Mouse (Mus musculus) heart, embryonic 14.5 days (tissue): Measurements from ENCODE around the gene Prpf8. TPM values are rescaled to one million over a fixed set of nuclear protein-coding genes. Genes with fewer than 3 reads are reported as not detected.
"Not testable (repeated sequence)": the region's sequence is repeated elsewhere in the genome, so short reads cannot be mapped to it uniquely, and the experiment has no call there.

Experiments
- ATAC-seq: fragments of 200-750 bp; cut with Nextera tagmentation; 2 replicates; pipeline ENCODE4 v1.8.0; 2017; ENCODE audit warnings: low read depth, moderate TSS enrichment; ENCODE audit not compliant: insufficient number of reproducible peaks, insufficient read depth, low FRiP score
- H3K27ac ChIP-seq, 2 experiments: fragments of 200-500 bp in 1 of 2; fragments of 300-500 bp in 1 of 2; sonication (generic) in 1 of 2; replicated peaks in 1 of 2; 2 replicates each; pipeline ENCODE4 v1.5.1; 2012 to 2014; ENCODE audit warnings: low read depth in 2 of 2, low read length in 2 of 2, control low read depth in 1 of 2, mild to moderate bottlenecking in 1 of 2, mixed read lengths in 1 of 2; ENCODE audit not compliant: control insufficient read depth in 1 of 2, insufficient read depth in 1 of 2
- H3K27me3 ChIP-seq: fragments of 300-500 bp; sonication (generic); 2 replicates; pipeline ENCODE4 v1.6.1; 2014; ENCODE audit warnings: mild to moderate bottlenecking, low read length, control low read depth; ENCODE audit not compliant: control insufficient read depth, insufficient read depth
- H3K36me3 ChIP-seq: fragments of 300-500 bp; sonication (generic); 2 replicates; pipeline ENCODE4 v1.6.1; 2014; ENCODE audit warnings: mild to moderate bottlenecking, control low read depth, low read length, mixed read lengths; ENCODE audit not compliant: control insufficient read depth, insufficient read depth
- H3K4me1 ChIP-seq, 2 experiments: fragments of 200-500 bp in 1 of 2; fragments of 300-500 bp in 1 of 2; sonication (generic) in 1 of 2; 2 replicates each; pipeline ENCODE4 v1.6.1; 2012 to 2014; ENCODE audit warnings: low read length in 2 of 2, control low read depth in 1 of 2, mixed read lengths in 1 of 2; ENCODE audit not compliant: control insufficient read depth in 2 of 2, insufficient read depth in 2 of 2
- H3K4me2 ChIP-seq: fragments of 300-500 bp; sonication (generic); 2 replicates; pipeline ENCODE4 v1.6.1; 2014; ENCODE audit warnings: mild to moderate bottlenecking, low read length
- H3K4me3 ChIP-seq, 2 experiments: fragments of 200-500 bp in 1 of 2; fragments of 300-500 bp in 1 of 2; sonication (generic) in 1 of 2; 2 replicates each; pipeline ENCODE4 v1.5.1; 2012 to 2014; ENCODE audit warnings: low read length in 2 of 2, mild to moderate bottlenecking in 2 of 2, control low read depth in 1 of 2, low read depth in 1 of 2, moderate library complexity in 1 of 2; ENCODE audit not compliant: control insufficient read depth in 1 of 2, insufficient read depth in 1 of 2
- H3K9ac ChIP-seq: fragments of 300-500 bp; sonication (generic); 2 replicates; pipeline ENCODE4 v1.6.1; 2014; ENCODE audit warnings: mild to moderate bottlenecking, low read length
- H3K9me3 ChIP-seq: fragments of 300-500 bp; sonication (generic); 2 replicates; pipeline ENCODE4 v1.6.1; 2016; ENCODE audit warnings: low read length, control low read depth; ENCODE audit not compliant: control insufficient read depth
- WGBS: fragments of 180-500 bp; shearing (Covaris S2); extraction: QIAGEN DNeasy Blood & Tissue Kit; methylation state at CpG from one replicate; pipeline ENCODE4 v1.1.7; 2014; 5-methylcytosine and 5-hydroxymethylcytosine counted together
- polyA plus RNA-seq: library from polyadenylated mRNA; unstranded; fragments of >200 nt; fragmentation: Nextera tagmentation; extraction: Ambion mirVana; gene quantifications from 2 replicates; pipeline ENCODE4 v1.2.1, GENCODE M21; 2014

Prpf8 gene
- polyA plus RNA-seq, 1 experiment from 2014 or later = 46.8 TPM

DNA sequence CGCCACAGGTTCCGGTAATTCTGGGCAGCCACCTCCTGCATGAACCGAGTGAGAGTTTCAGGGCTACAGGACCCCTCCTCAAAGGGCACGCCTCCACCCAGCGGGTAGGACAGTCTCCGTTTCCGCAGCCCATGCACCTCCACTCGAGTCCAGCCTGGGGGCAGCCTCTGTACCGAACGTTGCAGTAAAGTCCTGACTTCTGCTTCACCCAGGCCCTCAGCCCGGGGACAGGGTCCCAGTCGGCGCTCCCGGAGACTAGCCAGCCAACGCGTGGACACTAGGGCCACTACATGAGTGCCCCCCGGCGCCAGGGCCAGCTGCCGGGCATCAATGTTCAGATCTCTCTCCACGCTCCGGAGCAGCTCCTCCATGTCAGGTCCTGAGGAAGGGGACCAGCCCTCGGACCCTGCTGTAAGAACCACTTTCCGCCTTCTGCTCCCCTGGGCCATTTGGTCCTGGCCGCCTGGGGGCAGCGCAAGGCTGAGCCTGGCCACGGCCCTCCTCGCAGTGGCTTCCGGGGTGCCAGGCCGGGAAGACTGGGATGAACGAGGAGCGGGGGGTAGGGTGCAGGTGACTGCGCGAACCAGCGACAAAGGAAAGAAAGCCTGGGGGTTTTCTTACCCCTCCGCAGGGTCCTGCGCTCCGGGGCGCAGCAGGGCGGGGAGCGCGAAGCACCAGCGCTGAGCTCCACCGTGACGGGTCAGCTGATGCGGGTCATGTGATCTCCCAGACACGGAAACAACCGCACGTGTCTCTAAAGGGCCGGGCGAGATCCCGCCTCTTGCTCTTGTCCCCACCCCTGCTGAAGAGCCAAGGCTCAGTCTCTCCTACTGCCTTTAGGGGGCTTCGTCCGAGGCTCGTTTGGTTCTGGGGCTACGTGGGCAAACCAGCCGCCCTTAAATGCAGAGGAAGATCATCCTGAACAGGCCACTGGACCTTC is 32.4 kb upstream of the Prpf8 start, which contains the start of gene Wdr81:
Gene Wdr81 (minus strand): TSS at position 727 of the 940 bp plus-strand sequence.
- Histone ChIP-seq H3K27ac (peak within 1 kb of the TSS; percentile 61 to 67), H3K9me3 (no peaks in the 10 kb centered on the region), H3K9ac (peak within 1 kb of the TSS; percentile 80), H3K4me3 (peak within 1 kb of the TSS; percentile 66 to 76), H3K4me1 (peaks cover 10 to 19% of the 10 kb centered on the region in 2 experiments), H3K4me2 (peak within 1 kb of the TSS; percentile 100), H3K27me3 (no peaks in the 10 kb centered on the region), H3K36me3 (peaks cover 18% of the 10 kb centered on the region)
- 2% methylated on average over 53 of the region's 56 CpGs for WGBS
- ATAC-seq = peak; percentile 89

GRCm38 (mm10) chr11:75455041-75455736 is 31.4 kb upstream of the Prpf8 start:
- H3K27me3 ChIP-seq = no peaks in the 10 kb centered on the region
- 75% methylated on average over 10 of the region's 10 CpGs for WGBS
- H3K4me1 ChIP-seq = peaks cover 17 to 25% of the 10 kb centered on the region in 2 experiments
- no peak for ATAC-seq
- H3K4me2 ChIP-seq = peak overlapping the region; percentile 100
- peak overlapping the region; percentile 61 to 67 for H3K27ac ChIP-seq
- H3K9me3 ChIP-seq = no peaks in the 10 kb centered on the region
- H3K9ac ChIP-seq = peak overlapping the region; percentile 80
- H3K36me3 ChIP-seq = peaks cover 15% of the 10 kb centered on the region
- peak overlapping the region; percentile 66 to 76 for H3K4me3 ChIP-seq

DNA sequence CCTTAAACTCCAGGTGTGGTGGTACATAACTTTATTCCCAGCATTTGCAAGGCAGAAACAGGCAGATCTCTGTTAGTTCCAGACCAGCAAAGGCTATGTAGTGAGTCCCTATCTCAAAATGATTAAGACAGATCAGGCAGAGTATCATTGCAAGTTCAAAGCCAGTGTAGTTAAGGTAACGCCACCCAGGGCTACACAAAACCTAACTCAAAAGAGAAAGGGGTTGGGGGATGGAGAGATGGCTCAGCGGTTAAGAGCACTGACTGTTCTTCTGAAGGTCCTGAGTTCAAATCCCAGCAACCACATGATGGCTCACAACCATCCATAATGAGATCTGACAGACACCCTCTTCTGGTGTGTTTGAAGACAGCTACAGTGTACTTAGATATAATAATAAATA is 30.6 kb upstream of the Prpf8 start:
- H3K9ac ChIP-seq, H3K4me2 ChIP-seq, H3K9me3 ChIP-seq, H3K27me3 ChIP-seq, H3K27ac ChIP-seq, ATAC-seq, H3K4me3 ChIP-seq: not testable (repeated sequence)
- Histone ChIP-seq H3K4me1 (peaks cover 17 to 26% of the 10 kb centered on the region in 2 experiments), H3K36me3 (peaks cover 13% of the 10 kb centered on the region)
- 88% methylated on average over 2 of the region's 2 CpGs for WGBS

DNA sequence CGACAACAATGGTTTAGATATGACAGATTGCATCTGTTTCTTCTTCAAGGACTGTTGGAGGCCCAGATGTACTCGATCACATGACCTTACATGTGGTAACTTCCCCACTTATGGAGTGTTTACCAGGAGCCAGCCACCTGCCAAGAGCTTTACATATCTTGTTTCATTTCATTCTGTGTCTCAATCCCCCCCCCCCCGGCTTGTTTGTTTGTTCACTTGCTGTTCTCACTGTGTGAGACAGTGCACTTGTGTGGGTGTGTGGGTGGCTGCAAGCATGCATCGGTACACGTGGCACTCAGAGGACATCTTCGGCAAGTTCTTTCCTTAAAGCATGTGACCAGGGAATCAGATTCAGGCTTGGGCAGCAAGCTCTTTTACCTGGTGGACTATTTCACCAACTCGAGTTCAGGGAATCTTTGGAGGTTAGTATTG is 30.2 kb upstream of the Prpf8 start:
- Histone ChIP-seq H3K4me2 (no peak overlapping the region), H3K36me3 (peaks cover 10% of the 10 kb centered on the region; the same call in 1 of the 2 replicates), H3K4me3 (no peak overlapping the region), H3K9me3 (no peaks in the 10 kb centered on the region), H3K27ac (no peak overlapping the region), H3K4me1 (peaks cover 17 to 26% of the 10 kb centered on the region in 2 experiments), H3K9ac (no peak overlapping the region), H3K27me3 (no peaks in the 10 kb centered on the region)
- 81% methylated on average over 7 of the region's 7 CpGs for WGBS
- ATAC-seq = no peak

DNA sequence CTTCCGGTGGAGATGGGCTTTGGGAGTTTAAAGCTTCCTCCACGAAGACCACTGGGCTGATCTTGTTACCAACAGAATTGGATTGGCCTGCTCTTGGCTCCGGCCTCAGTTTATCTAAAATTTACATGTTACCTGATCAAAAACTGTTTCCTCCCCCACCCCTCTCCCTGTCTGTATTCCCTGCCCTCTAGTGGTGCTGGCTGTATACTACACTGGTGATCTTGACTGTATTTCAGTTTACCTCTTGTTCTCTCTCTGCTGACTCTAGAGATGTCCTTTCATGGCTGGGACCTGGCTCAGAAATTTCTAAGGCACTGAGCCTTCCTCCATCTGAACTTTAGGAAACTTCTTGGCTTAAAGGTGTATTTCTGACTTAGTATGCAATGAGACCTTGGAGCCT is 28.4 kb upstream of the Prpf8 start:
- H3K4me1 ChIP-seq = peaks cover 22 to 36% of the 10 kb centered on the region in 2 experiments
- H3K27me3 ChIP-seq = no peaks in the 10 kb centered on the region
- no peak for ATAC-seq
- 14% methylated on average over 3 of the region's 3 CpGs for WGBS
- no peak overlapping the region for H3K4me2 ChIP-seq
- H3K4me3 ChIP-seq = no peak overlapping the region
- no peaks in the 10 kb centered on the region for H3K9me3 ChIP-seq
- no peak overlapping the region for H3K9ac ChIP-seq
- H3K36me3 ChIP-seq = no peaks in the 10 kb centered on the region
- no peak overlapping the region for H3K27ac ChIP-seq

DNA sequence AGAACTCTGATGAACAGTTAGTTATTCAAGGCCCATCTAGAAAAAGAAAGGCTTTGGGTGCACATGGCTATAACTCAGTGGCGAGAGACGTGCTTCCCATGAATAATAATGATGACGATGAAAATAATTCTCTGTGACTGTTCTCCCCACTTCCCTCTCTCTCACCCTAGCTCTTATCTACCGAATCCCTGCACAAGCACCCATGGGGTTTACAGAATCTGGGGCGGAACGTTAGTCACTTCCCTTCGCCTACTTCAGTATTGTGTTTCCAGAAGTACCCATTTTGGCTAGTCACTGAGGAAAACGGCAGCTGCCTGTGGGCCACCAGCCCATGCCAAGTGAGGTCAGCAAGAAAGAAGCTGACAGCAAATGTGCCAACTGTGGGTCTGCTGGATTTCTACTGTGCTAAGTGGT is 28.0 kb upstream of the Prpf8 start:
- Histone ChIP-seq H3K27me3 (no peaks in the 10 kb centered on the region), H3K9ac (no peak overlapping the region), H3K27ac (no peak overlapping the region), H3K4me2 (no peak overlapping the region), H3K9me3 (no peaks in the 10 kb centered on the region), H3K4me3 (no peak overlapping the region), H3K4me1 (peaks cover 26 to 39% of the 10 kb centered on the region in 2 experiments), H3K36me3 (peaks cover 2% of the 10 kb centered on the region; the same call in 1 of the 2 replicates)
- no peak for ATAC-seq
- 65% methylated on average over 8 of the region's 8 CpGs for WGBS

GRCm38 (mm10) chr11:75459141-75459711 is 27.4 kb upstream of the Prpf8 start:
- no peaks in the 10 kb centered on the region for H3K9me3 ChIP-seq
- H3K4me3 ChIP-seq = no peak overlapping the region
- peaks cover 23 to 37% of the 10 kb centered on the region in 2 experiments for H3K4me1 ChIP-seq
- H3K27me3 ChIP-seq = no peaks in the 10 kb centered on the region
- peaks cover 8% of the 10 kb centered on the region for H3K36me3 ChIP-seq
- peak overlapping the region; percentile 75; the same call in 1 of the 2 replicates for H3K9ac ChIP-seq
- no peak for ATAC-seq
- peak overlapping the region; percentile 73 to 96; a peak in 3 of 4 replicates for H3K27ac ChIP-seq
- WGBS = 76% methylated on average over 5 of the region's 5 CpGs
- peak overlapping the region; percentile 84; the same call in 1 of the 2 replicates for H3K4me2 ChIP-seq
